Mouse (Mus musculus): Measurements from ENCODE around the gene Abhd14b.

DNA sequence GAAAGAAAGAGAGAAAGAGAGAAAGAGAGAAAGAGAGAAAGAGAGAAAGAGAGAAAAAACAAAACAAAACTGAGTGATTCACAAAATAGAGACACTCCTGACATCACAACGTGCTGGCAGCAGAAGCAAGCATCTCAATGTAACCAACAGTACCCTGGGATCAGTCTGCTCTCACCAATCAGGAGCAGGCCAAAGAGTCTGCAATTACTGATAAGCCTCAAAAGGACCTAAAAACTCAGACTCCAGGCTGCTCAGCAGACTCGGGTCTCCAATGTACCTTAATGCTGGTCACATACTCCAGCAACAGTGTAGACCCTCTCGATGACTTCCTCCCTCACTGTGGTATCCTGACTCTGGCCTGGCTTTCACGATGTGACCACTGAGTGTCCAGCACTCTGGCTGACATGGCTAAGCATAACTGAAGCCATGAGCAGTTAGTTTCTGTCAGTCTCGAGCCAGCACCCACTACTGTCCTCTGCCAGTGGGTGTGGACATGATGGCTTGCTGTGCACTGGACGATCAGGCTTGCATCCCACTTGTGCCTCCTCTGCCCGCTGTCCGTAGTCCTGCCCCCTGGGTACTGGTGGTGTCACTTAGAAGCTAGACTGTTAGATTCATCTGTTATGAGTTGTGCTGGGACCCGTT lies 48.5 kb upstream of the Abhd14b start:
- peak; percentile 83 for TF ChIP-seq EP300 (IDR thresholded peaks at IDR 0.05; ENCODE audit: low read depth)
- TF ChIP-seq CTCF (IDR thresholded peaks at IDR 0.05; ENCODE audit: low read depth): peak; percentile 32

All from liver, embryonic 14.5 days (tissue).